Mouse (Mus musculus): Measurements from ENCODE around the gene Chst12.

The Chst12 gene

DNA sequence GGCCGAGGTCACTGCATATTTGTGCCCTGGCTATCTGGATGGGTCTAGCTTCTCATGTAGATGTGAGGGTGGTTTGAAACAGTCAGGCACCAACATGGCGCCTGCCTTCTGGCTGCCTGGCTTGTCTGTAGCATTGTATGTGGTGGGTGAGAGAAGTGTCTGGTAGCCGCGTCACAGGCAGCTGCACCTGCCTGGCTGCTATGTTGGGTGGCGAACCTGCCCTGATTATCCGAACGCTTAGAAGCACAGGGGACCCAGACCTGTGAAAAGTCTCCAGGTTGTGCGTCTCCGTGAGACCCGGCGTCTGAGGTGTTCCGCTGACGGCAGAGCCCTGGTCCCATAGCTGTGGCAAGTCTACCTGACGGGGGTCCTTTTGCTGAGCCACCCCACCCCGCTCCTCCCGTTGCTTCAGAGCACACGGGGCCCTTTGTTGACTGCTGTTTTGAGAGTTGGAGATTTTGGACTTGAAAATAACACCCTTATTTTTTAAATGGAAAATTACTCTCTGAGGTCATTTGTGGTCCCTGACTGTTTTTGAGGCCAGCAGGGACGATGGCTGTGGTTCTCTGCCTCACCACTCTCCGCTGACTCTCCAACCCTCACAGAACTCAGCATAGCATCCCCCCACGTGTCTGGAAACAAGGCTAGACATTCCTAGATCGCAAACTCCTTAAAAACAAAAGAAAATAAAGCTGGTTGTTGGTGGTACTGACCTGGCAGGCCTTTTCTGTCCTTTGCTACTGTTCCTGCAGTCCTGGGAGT, 12.0 kb downstream of the Chst12 start:
- DNase-seq (ENCODE audit: low read depth, low spot score) = no peak

DNA sequence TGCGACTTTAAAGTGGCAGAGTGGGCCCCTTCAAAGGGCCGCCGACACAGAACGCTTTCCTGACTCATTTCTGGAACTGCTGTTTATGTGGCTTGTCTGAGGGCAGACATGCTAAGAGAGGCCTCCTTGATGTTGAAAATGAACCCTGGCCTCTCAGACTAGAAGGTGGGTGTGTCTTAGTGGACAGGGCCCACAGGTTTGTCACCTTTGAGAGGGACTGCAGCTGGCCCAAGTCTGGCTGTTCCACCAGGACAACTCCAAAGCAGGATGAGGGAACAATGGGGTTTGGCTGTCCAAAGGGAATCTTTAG, 12.5 kb downstream of the Chst12 start:
- no peak for DNase-seq (ENCODE audit: low read depth, low spot score)

DNA sequence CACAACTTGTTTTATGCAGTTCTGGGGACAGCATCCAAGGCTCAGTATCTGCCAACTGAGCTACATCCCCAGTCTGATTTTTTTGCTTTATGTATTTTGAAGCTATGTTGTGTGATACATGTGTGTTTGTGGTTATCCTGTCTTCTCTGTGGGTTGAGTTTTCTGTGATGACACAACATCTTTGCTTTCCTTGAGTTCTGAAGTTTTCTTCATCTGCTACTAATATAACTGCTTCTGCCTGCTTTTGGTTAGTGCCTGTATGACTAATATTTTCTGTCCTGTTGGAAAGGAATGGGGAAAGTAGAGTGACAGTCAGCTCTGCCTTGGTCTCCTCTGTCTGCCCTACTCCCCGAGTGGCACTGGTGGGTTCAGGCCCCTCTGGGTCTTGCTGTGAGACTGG, 15.8 kb downstream of the Chst12 start:
- no peak for DNase-seq (ENCODE audit: low read depth, low spot score)

DNA sequence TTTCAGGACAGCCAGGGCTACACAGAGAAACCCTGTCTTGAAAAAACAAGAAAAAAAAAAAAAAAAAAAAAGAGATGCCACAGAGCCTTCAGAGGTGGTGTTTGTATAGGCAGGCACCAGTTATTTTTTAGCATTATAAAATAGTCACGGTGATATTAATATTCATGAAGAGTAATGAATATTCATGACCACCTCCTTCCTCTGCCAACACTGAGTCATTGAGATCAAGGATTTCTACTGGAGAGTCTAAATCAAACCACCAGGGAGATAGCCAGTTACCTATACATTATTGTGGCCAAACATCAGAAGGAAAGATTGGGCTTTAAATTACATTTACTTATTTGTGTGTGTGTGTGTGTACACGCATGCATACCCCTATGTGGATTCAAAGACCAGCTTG, 21.4 kb downstream of the Chst12 start:
- DNase-seq (ENCODE audit: low read depth, low spot score) = no peak

DNA sequence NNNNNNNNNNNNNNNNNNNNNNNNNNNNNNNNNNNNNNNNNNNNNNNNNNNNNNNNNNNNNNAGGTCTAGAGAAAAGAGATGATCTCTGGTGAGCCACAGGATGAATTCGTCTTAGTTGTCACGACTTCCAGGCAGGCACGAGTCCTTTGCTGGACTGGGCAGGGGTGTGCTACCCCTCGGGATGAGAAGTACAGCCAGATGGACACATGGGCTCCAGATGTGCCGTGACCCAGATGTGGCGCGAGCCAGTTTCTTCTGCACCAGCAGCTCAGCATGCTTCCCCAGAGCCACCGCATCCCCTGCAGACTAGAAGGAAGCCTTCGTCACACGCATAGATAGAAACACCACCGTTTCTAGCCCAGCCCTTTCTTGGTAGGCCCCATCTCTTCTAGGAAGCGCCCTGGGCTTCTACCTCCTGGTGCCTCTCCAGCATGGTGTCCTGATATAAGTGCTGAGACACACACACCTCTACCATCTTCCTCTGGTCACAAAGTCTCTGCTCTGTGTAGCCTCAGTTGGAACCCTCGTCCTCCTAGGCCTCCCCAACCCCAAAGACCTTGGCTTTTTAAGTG, 32.8 kb downstream of the Chst12 start:
- peak; percentile 46 for DNase-seq (ENCODE audit: low read depth, low spot score)

DNA sequence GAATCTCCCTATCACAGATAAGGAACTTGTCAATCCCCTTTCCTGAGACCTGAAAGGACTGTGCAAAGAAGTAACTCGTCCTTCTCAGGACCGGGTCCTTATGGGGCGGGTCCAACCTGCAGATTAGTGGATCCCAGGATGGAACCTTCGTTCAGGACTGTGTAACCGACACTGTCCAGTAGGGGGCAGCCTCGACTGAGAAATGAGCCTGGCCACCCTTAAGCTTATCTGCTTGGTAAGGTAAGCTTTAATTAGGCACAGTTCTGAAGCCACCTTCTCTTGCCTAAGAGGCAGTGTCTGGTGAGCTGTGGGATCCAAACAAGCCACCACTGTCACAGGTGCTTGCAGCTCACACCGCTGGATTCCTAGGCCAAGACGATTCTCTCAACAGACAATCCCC, 34.8 kb downstream of the Chst12 start:
- peak; percentile 58 for DNase-seq (ENCODE audit: low read depth, low spot score)

DNA sequence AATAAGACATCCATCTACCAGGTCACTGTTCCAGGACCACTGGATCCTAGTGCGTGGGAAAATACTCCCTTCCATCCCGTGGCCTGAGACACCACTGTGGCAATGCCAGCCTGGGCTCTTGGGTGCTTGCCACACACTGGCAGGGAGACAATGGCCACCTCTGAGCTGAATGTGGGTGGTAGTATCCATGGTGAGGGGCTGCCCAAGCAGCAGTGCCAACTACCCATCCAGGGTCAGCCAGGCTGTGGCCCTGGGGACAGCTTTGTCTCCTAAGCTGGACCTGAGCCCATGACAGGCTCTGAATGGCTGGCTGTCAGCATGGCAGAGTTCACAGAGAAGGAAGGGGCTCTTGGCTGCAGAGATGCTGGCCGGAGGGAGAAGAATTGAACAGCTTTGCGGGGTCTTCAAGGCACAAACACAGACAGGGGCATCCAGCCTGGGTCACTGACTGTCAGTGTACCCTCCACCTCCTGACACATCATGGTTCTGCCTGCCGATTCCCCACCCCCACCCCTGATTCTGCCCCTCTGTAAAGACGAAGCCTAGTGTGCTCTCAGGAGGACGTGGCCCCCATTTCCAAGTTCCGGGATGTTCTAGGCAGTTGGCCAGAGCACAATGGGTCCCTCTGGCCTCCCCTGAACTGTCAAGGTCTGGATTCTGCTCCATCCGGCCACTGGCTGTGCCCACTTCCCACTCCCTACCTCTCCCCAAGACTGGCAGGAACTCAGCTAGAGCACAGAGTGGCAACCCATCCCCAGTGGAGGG, 37.6 kb downstream of the Chst12 start:
- DNase-seq (ENCODE audit: low read depth, low spot score) = no peak

DNA sequence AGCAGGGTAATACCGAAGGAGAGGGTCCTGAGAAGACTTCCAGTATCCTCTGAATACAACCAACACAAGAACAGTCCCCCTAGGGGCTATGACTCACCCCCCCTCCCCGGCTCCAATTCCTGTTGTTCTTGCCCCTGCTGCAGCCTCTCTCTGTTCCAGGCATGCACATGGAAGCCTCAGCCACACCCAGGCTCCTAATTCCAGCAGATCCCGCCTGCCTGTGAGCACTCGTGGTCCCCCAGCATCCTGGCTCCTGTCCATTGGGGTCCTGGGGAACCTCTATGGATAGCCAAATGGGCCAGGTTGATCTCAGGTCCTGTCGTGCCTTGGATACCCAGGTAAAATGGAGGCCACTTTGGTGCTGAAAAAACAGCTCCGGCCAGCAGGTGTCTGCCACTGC, 40.3 kb downstream of the Chst12 start:
- DNase-seq (ENCODE audit: low read depth, low spot score) = no peak

DNA sequence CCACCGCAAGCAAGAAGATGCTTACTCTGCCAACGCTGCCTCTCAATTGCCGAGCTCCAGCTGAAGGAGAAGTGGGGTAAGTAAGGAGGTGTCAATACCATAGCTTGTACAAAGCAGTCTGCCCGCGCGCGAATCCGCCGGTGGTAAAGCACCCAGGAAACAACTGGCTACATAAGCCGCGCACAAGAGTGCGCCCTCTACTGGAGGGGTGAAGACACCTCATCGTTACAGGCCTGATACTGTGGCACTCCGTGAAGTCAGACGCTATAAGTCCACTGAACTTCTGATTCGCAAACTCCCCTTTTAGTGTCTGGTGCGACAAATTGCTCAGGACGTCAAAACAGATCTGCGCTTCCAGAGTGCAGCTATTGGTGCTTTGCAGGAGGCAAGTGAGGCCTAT, 41.0 kb downstream of the Chst12 start:
- no peak for DNase-seq (ENCODE audit: low read depth, low spot score)

DNA sequence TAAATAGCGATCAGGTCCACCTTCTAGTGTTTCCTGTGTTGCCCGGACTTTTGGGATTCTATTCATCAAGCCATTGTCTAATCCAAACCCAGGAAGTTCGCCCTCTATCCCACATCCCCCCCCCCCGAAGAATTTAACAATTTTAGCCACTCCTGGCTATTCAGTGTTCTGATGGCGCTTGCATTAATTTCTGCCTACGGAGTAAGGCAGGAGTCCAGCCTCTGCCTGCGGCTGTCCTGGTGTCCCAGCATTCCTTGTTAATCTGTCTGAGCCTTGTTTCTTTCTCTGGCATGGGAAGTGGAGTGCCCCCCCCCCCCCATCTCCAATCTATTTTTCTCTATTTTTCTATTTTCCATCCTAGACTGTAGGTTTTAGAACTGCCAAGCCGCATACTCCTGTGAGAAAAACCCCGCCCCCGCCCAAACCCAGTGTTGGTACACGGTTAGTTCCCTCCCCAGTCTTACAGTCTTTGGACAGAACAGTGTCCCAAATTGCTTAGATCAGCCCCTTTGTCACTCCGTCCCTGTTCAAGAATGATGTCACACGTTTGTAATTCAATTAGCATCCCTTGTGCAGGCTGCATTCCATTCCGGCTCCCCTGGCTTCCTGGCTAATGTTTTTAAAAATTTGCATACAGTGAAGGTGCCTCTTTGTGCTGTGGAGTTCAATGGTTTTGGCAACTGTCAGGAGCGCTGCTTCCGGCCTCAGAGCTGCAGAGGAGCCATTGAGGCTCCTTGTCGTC, 44.1 kb downstream of the Chst12 start:
- no peak for DNase-seq (ENCODE audit: low read depth, low spot score)

DNA sequence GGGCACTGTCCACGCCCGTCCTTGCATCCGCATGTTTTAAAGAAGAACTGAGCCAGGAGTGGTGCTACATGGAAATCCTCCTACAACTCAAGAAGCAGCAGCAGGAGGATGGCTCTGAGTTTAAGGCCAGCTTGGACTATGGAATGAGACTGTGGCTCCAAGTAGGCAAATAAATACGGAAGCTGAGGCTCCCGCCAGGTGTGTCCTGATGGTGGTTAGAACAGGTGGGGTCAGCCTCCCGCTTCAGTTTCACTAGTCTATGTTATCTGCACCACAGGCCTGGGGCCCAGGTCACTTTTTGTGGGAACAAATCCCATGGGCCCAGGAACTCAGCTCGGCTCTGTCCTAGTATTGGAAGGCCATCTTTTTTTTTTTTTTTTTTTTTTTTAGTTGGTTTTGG, 48.4 kb downstream of the Chst12 start:
- DNase-seq (ENCODE audit: low read depth, low spot score) = no peak

DNA sequence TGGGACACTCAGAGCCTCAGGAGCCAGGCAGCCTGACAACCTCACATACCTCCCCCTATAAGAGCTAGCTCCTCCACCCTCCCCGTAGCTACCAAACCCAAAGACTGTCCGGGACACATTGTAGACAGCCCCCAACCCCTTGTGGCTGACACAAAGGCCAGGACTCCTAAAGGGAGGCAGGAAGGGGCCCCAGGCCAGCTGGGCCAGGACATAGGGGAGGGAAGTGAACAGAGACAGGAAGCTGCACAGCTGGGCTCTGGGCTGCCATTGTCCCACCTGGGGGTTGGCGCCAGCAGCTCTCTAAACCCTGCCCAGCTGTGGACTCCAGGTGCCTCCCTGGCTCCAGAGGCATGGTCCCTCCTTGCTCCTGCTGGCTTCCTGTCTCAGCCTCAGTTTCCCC, 51.5 kb downstream of the Chst12 start:
- DNase-seq (ENCODE audit: low read depth, low spot score) = no peak

DNA sequence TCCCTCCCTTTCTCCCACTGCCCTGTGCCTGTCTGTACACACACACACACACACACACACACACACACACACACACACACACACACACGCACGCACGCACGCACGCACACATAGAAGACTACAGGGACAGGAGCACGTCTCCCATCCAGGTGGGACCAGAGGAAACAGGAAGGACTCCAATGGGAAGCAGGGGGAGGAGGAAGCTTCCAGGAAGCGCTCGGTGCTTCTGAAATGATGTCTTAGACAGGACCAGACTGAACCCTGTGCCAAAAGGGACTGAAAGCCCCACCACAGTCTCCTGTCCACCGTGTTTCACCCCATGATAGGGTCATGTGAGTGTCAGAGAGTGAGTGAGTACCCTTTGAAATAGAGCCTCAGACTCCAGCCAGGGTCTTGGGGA, 57.3 kb downstream of the Chst12 start:
- DNase-seq (ENCODE audit: low read depth, low spot score) = no peak

DNA sequence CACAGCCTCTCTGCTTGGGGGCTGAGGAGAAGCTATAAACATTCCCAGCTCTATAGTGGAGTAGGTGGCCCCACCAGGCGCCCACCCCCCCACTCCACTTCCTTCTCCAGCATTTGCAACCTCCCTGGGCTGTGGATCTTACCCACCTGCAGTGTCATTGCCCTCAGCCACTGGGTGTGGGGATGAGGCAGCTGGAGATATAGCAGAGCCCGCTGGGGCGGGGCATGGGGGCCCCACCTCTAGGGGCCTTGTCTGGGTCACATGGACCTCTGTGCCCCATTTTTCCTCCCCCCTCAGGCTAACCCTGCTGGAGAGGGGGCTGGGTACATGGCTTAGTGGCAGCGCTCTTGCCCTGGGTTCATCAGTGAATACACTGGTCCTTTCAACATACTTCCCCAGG, 59.5 kb downstream of the Chst12 start, which contains the start of gene Grifin:
Gene Grifin, minus strand, starts transcription at position 176 of the 400 bp plus-strand sequence.
- no peak for DNase-seq (ENCODE audit: low read depth, low spot score)

DNA sequence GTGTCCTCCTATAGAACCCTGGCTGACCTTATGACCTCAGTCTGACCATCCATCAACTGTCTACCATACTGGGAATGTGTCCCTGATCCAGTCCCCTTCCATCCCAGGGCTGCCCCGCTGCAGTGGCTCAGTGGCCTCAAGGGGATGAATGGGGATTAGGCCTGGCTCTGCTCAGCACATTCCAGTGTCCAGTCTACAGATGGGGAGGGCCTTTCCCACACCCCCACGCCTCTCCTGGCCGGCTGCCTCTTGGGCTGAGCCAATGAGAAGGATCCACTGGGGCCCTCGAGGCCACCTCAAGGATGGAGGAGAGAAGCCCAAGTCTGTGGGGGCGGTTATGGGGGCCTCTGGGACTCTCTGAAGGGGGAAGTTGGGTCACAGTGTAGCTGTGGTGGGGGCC, 60.1 kb downstream of the Chst12 start:
- no peak for DNase-seq (ENCODE audit: low read depth, low spot score)

DNA sequence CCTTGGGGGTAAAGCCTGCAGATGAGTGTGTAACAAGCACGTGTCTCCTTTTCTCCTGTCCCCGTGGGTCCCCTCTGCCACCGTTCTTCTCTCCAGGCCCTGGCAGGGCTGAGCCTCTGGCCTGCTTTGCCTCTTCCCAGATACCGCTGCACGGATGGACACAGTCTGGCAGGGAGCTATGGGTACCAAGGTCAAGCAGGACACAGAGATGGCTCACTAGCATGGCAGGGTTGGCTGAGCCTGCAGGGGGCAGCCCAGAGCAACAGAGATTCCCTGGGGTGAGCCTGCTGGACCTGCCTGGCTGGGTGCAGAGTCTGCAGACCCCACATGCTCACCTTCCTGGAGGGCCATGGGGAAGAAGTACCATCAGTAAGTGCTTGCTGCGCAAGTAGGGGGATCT, 60.5 kb downstream of the Chst12 start:
- DNase-seq (ENCODE audit: low read depth, low spot score) = no peak

DNA sequence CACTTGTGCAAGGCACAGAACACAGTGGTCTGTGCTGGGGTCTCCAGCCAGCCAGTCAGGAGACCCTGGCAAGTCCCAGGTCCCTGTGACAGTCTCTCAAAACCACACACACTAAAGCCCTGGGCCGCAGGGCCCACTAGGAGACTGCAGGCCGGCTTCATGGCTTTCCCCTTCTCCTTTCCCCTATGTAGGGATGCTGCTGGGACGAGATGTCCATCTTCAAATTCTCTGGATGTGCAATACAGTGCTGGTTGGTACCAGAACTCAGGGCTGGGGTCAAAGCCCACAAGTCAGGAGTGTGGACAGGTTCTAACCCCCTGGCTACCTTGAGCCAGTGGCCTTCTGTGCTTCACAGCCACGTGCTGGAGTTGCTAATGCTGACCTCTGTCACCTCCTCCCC, 60.9 kb downstream of the Chst12 start:
- no peak for DNase-seq (ENCODE audit: low read depth, low spot score)

DNA sequence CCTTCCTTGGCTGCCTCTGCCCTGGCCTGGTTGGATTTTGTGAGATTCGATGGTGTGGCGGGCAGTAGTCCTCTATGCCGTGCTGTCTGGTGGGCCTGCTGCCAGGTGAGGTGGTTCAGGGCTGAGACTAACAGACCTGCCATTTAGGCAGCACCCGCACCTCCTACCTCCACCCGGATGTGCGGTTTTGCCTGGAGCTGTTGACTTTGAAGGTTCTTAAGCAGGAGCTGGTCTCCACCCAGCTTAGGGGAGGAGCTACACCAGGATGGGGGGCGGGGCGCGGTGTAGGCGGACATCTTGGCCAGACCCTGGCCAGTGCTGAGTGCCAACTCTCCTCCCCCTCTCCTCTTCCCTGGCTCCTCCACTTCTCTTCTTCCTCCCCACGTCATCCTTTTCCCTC, 62.0 kb downstream of the Chst12 start:
- peak; percentile 47 for DNase-seq (ENCODE audit: low read depth, low spot score)

DNA sequence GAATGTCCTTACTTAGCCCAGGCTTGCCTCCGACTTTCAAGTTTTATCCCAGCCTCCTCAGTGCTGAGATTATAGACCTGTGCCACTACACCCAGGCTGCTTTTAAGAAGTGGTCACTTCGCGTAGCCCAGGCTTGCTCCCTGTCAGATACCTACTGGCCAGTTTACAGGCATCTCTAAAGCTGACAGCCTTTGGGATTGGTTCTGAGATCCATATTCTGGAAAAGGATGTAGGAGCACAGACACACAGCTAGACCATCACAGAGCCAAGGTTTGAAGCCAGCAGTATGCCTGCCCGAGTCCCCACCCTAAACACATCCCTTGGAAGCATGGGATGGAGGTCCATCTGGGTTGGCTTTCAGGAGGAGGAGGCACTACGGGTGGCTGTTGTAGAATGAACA, 62.4 kb downstream of the Chst12 start:
- no peak for DNase-seq (ENCODE audit: low read depth, low spot score)

DNA sequence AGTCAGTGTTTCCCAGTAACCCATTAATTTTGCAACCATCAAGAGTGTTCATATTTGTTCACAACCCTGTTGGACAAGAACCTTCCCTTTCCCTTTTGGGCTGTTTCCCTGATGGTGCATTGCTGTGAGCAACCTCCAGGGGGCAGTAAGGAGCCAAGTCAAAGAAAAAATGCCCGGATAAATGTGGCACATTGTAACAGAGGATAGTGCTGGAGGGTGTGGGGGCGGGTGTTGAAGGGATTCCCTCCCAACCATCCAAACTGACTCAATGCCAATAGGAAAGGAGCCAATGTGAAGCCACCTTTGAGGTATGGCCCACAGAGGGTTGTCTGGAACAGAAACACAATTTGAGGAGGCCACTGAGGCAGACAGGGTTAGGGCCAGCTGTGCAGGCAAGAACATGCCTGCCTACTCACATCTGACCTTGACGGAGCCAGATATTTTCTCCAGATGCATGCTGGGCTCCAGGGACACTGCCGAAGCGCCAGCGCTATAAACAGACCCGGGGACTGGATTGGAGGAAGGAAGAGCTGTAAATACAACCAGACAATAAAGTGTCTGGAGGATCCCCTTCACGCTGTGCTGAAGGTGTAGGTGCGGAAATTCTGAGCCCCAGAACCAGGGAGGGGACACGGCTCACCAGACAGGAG, 63.1 kb downstream of the Chst12 start:
- DNase-seq (ENCODE audit: low read depth, low spot score) = peak; percentile 57

DNA sequence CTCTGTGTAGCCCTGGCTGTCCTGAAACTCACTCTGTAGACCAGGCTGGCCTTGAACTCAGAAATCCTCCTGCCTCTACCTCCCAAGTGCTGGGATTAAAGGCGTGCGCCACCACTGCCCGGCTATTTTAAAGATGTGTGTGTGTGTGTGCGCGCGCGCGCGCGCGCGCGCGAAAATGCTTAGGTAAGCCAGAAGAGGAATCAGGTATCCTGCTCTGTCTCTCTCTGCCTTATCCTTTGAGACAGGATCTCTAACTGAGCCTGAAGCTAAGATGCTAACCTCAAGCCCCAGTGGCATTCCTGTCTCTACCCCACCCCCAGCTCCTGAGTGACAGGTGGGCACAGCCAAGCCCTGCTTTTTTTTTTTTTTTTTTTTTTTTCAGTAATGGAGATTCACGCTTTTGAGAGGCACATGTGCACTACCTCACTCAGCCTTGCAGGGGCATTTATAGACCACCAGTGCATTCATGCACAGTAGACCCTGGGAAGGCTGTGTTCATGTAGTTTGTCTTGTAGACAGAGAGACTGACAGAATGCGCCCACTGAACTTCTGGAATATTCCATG, 63.8 kb downstream of the Chst12 start:
- no peak for DNase-seq (ENCODE audit: low read depth, low spot score)

Measured in skeletal muscle tissue, adult 2 months (tissue).